Mouse (Mus musculus) midbrain, embryonic 16.5 days (tissue): ENCODE measurements around the gene Crispld2. TPM values are rescaled to one million over a fixed set of nuclear protein-coding genes. Genes with fewer than 3 reads are reported as not detected.

ENCODE experiments used
- ATAC-seq: fragments of 200-750 bp; cut with Nextera tagmentation; 2 replicates; pipeline ENCODE4 v1.8.0; 2017; ENCODE audit warnings: moderate TSS enrichment
- H3K27ac ChIP-seq: fragments of 300-500 bp; sonication (generic); 2 replicates; pipeline ENCODE4 v1.5.1; 2014; ENCODE audit warnings: mild to moderate bottlenecking, low read length, mixed read lengths
- H3K27me3 ChIP-seq: fragments of 300-500 bp; sonication (generic); 2 replicates; pipeline ENCODE4 v1.6.1; 2014; ENCODE audit warnings: low read depth, low read length, mixed read lengths; ENCODE audit not compliant: control insufficient read depth, insufficient read depth
- H3K36me3 ChIP-seq: fragments of 300-500 bp; sonication (generic); 2 replicates; pipeline ENCODE4 v1.6.1; 2014; ENCODE audit warnings: mild to moderate bottlenecking, low read length, moderate library complexity, mixed read lengths; ENCODE audit not compliant: control insufficient read depth, insufficient read depth
- H3K4me1 ChIP-seq: fragments of 300-500 bp; sonication (generic); 2 replicates; pipeline ENCODE4 v1.6.1; 2014; ENCODE audit warnings: mild to moderate bottlenecking, low read length, mixed read lengths; ENCODE audit not compliant: control insufficient read depth, insufficient read depth
- H3K4me2 ChIP-seq: fragments of 300-500 bp; sonication (generic); 2 replicates; pipeline ENCODE4 v1.6.1; 2014; ENCODE audit warnings: mild to moderate bottlenecking, low read length, mixed read lengths
- H3K4me3 ChIP-seq: fragments of 300-500 bp; sonication (generic); 2 replicates; pipeline ENCODE4 v1.5.1; 2014; ENCODE audit warnings: low read depth, mild to moderate bottlenecking, low read length, moderate library complexity, mixed read lengths
- H3K9ac ChIP-seq: fragments of 300-500 bp; sonication (generic); 2 replicates; pipeline ENCODE4 v1.6.1; 2014; ENCODE audit warnings: low read depth, low read length, mixed read lengths
- H3K9me3 ChIP-seq: fragments of 300-500 bp; sonication (generic); replicated peaks from 2 replicates; pipeline ENCODE4 v1.6.1; 2014; ENCODE audit warnings: mild to moderate bottlenecking, low read length, mixed read lengths; ENCODE audit not compliant: control insufficient read depth, poor library complexity, severe bottlenecking
- WGBS: fragments of 180-500 bp; shearing (Covaris S2); extraction: QIAGEN DNeasy Blood & Tissue Kit; methylation state at CpG from one replicate; pipeline ENCODE4 v1.1.7; 2014; 5-methylcytosine and 5-hydroxymethylcytosine counted together
- polyA plus RNA-seq: library from polyadenylated mRNA; unstranded; fragments of >200 nt; fragmentation: Nextera tagmentation; extraction: Ambion mirVana; gene quantifications from 2 replicates; pipeline ENCODE4 v1.2.1, GENCODE M21; 2015

Gene Crispld2
- polyA plus RNA-seq, result 2.0 and 2.4 TPM in 2 replicates

GRCm38 (mm10) chr8:119992249-119992648 is at the start of gene Crispld2:
Crispld2 (plus strand) TSS chr8:119992438.
- H3K36me3 ChIP-seq, result no peaks in the 10 kb centered on the region
- H3K9ac ChIP-seq, result peak within 1 kb of the TSS; percentile 28; the same call in 1 of the 2 replicates
- peaks cover 20% of the 10 kb centered on the region for H3K27me3 ChIP-seq
- H3K9me3 ChIP-seq, result no peaks in the 10 kb centered on the region
- no peak within 1 kb of the TSS for H3K27ac ChIP-seq
- peak within 1 kb of the TSS; percentile 42 for H3K4me3 ChIP-seq
- peaks cover 4% of the 10 kb centered on the region; the same call in 1 of the 2 replicates for H3K4me1 ChIP-seq
- ATAC-seq, result peak; percentile 93
- under 1% methylated on average over 25 of the region's 25 CpGs for WGBS
- peak within 1 kb of the TSS; percentile 80 for H3K4me2 ChIP-seq

GRCm38 (mm10) chr8:119943616-119944015 is 48.6 kb upstream of the Crispld2 start:
- WGBS, result 93% methylated on average over 10 of the region's 10 CpGs
- Histone ChIP-seq H3K9me3 (no peaks in the 10 kb centered on the region), H3K27me3 (no peaks in the 10 kb centered on the region), H3K4me3 (no peak overlapping the region), H3K4me2 (no peak overlapping the region), H3K4me1 (no peaks in the 10 kb centered on the region; the same call in 1 of the 2 replicates), H3K27ac (no peak overlapping the region), H3K9ac (no peak overlapping the region), H3K36me3 (peaks cover 11% of the 10 kb centered on the region)
- no peak for ATAC-seq

GRCm38 (mm10) chr8:119944096-119944811 is 48.0 kb upstream of the Crispld2 start:
- Histone ChIP-seq H3K4me1 (no peaks in the 10 kb centered on the region; the same call in 1 of the 2 replicates), H3K4me3 (no peak overlapping the region), H3K9me3 (no peaks in the 10 kb centered on the region), H3K4me2 (no peak overlapping the region), H3K36me3 (peaks cover 11% of the 10 kb centered on the region), H3K9ac (no peak overlapping the region), H3K27me3 (no peaks in the 10 kb centered on the region), H3K27ac (no peak overlapping the region)
- WGBS, result 64% methylated on average over 9 of the region's 9 CpGs
- ATAC-seq, result peak; percentile 49; the same call in 1 of the 2 replicates

GRCm38 (mm10) chr8:119946326-119946865 is 45.8 kb upstream of the Crispld2 start:
- peaks cover 23% of the 10 kb centered on the region for H3K36me3 ChIP-seq
- no peak overlapping the region for H3K27ac ChIP-seq
- H3K4me2 ChIP-seq, result no peak overlapping the region
- H3K4me1 ChIP-seq, result no peaks in the 10 kb centered on the region; the same call in 1 of the 2 replicates
- ATAC-seq, result no peak
- H3K9me3 ChIP-seq, result no peaks in the 10 kb centered on the region
- H3K9ac ChIP-seq, result no peak overlapping the region
- 71% methylated on average over 8 of the region's 8 CpGs for WGBS
- H3K4me3 ChIP-seq, result no peak overlapping the region
- no peaks in the 10 kb centered on the region for H3K27me3 ChIP-seq

- no peaks in the 10 kb centered on the region; the same call in 1 of the 2 replicates for H3K4me1 ChIP-seq
- H3K27me3 ChIP-seq, result no peaks in the 10 kb centered on the region
- no peak overlapping the region for H3K4me2 ChIP-seq
- peaks cover 27% of the 10 kb centered on the region for H3K36me3 ChIP-seq
- WGBS, result 92% methylated on average over 19 of the region's 19 CpGs
- no peaks in the 10 kb centered on the region for H3K9me3 ChIP-seq
- H3K4me3 ChIP-seq, result no peak overlapping the region
- no peak overlapping the region for H3K27ac ChIP-seq
- H3K9ac ChIP-seq, result no peak overlapping the region
- ATAC-seq, result no peak
Measured at GRCm38 (mm10) chr8:119947653-119948052, 44.6 kb upstream of the Crispld2 start.

- Histone ChIP-seq H3K27ac (no peak overlapping the region), H3K4me1 (no peaks in the 10 kb centered on the region; the same call in 1 of the 2 replicates), H3K4me3 (no peak overlapping the region), H3K27me3 (no peaks in the 10 kb centered on the region), H3K9ac (no peak overlapping the region), H3K9me3 (no peaks in the 10 kb centered on the region), H3K36me3 (peaks cover 30% of the 10 kb centered on the region), H3K4me2 (no peak overlapping the region)
- 67% methylated on average over 15 of the region's 15 CpGs for WGBS
- no peak for ATAC-seq
Measured at GRCm38 (mm10) chr8:119948340-119948739, 43.9 kb upstream of the Crispld2 start.

- no peak overlapping the region for H3K27ac ChIP-seq
- no peaks in the 10 kb centered on the region for H3K9me3 ChIP-seq
- H3K4me3 ChIP-seq, result no peak overlapping the region
- no peaks in the 10 kb centered on the region; the same call in 1 of the 2 replicates for H3K4me1 ChIP-seq
- H3K36me3 ChIP-seq, result peaks cover 63% of the 10 kb centered on the region
- ATAC-seq, result no peak
- H3K9ac ChIP-seq, result no peak overlapping the region
- H3K27me3 ChIP-seq, result no peaks in the 10 kb centered on the region
- whole genome bisulfite sequencing, result 63% methylated on average over 7 of the region's 7 CpGs
- H3K4me2 ChIP-seq, result no peak overlapping the region
Measured at GRCm38 (mm10) chr8:119952282-119952681, 40.0 kb upstream of the Crispld2 start.

GRCm38 (mm10) chr8:119952747-119953146 is 39.5 kb upstream of the Crispld2 start:
- no peaks in the 10 kb centered on the region for H3K9me3 ChIP-seq
- H3K36me3 ChIP-seq, result peaks cover 67% of the 10 kb centered on the region
- H3K27ac ChIP-seq, result no peak overlapping the region
- no peak overlapping the region for H3K9ac ChIP-seq
- no peak for ATAC-seq
- WGBS, result 69% methylated on average over 5 of the region's 5 CpGs
- H3K27me3 ChIP-seq, result no peaks in the 10 kb centered on the region
- no peak overlapping the region for H3K4me3 ChIP-seq
- no peaks in the 10 kb centered on the region for H3K4me1 ChIP-seq
- H3K4me2 ChIP-seq, result no peak overlapping the region

- no peak for ATAC-seq
- Histone ChIP-seq H3K4me3 (no peak overlapping the region), H3K4me1 (peaks cover under 1% of the 10 kb centered on the region; the same call in 1 of the 2 replicates), H3K36me3 (peaks cover 64% of the 10 kb centered on the region), H3K27ac (no peak overlapping the region), H3K9me3 (no peaks in the 10 kb centered on the region), H3K4me2 (no peak overlapping the region), H3K27me3 (no peaks in the 10 kb centered on the region), H3K9ac (no peak overlapping the region)
- 95% methylated on average over 8 of the region's 8 CpGs for WGBS
Measured at GRCm38 (mm10) chr8:119955333-119955732, 36.9 kb upstream of the Crispld2 start.
